Mouse (Mus musculus) limb, embryonic 10.5 days (tissue): ENCODE measurements around the gene Glmp. TPM values are rescaled to one million over a fixed set of nuclear protein-coding genes. Genes with fewer than 3 reads are reported as not detected.
"Not testable (repeated sequence)": the region's sequence is repeated elsewhere in the genome, so short reads cannot be mapped to it uniquely, and the experiment has no call there.

Source experiments
- DNase-seq: peaks from one replicate; pipeline ENCODE4 v3.0.0-alpha.2; 2017; ENCODE audit warnings: low spot score
- H3K27ac ChIP-seq: fragments of 300-500 bp; sonication (generic); 2 replicates; pipeline ENCODE4 v1.5.1; 2016; ENCODE audit warnings: mild to moderate bottlenecking
- H3K27me3 ChIP-seq: fragments of 300-500 bp; sonication (generic); 2 replicates; pipeline ENCODE4 v1.6.1; 2016; ENCODE audit warnings: low read depth, mild to moderate bottlenecking; ENCODE audit not compliant: poor library complexity, severe bottlenecking
- H3K36me3 ChIP-seq: fragments of 300-500 bp; sonication (generic); 2 replicates; pipeline ENCODE4 v1.6.1; 2016; ENCODE audit warnings: mild to moderate bottlenecking, moderate library complexity
- H3K4me1 ChIP-seq: fragments of 300-500 bp; sonication (generic); 2 replicates; pipeline ENCODE4 v1.6.1; 2016
- H3K4me3 ChIP-seq: fragments of 300-500 bp; sonication (generic); 2 replicates; pipeline ENCODE4 v1.5.1; 2016; ENCODE audit warnings: mild to moderate bottlenecking, moderate library complexity
- H3K9me3 ChIP-seq: fragments of 300-500 bp; sonication (generic); replicated peaks from 2 replicates; pipeline ENCODE4 v1.6.1; 2016; ENCODE audit warnings: mild to moderate bottlenecking
- WGBS: fragments of 180-500 bp; shearing (Covaris S2); methylation state at CpG from one replicate; pipeline ENCODE4 v1.1.7; 2016; 5-methylcytosine and 5-hydroxymethylcytosine counted together
- polyA plus RNA-seq: library from polyadenylated mRNA; unstranded; fragments of >200 nt; fragmentation: Nextera tagmentation; extraction: Ambion mirVana; gene quantifications from 2 replicates; pipeline ENCODE4 v1.2.1, GENCODE M21; 2016

Gene Glmp
- polyA plus RNA-seq, 1 experiment from 2014 or later = 142 TPM

GRCm38 (mm10) chr3:88367517-88367916 lies 42.7 kb downstream of the Glmp start:
- H3K27ac ChIP-seq, H3K4me3 ChIP-seq, H3K36me3 ChIP-seq, DNase-seq, H3K9me3 ChIP-seq: not testable (repeated sequence)
- Histone ChIP-seq H3K4me1 (peaks cover 25% of the 10 kb centered on the region), H3K27me3 (peaks cover 47% of the 10 kb centered on the region)
- 54% methylated on average over 3 of the region's 7 CpGs for WGBS

- H3K36me3 ChIP-seq, H3K27ac ChIP-seq, DNase-seq, H3K4me3 ChIP-seq, H3K9me3 ChIP-seq: not testable (repeated sequence)
- H3K4me1 ChIP-seq = peaks cover 23% of the 10 kb centered on the region
- peaks cover 43% of the 10 kb centered on the region for H3K27me3 ChIP-seq
- WGBS = 91% methylated on average over 7 of the region's 7 CpGs
Measured at GRCm38 (mm10) chr3:88368511-88368910, 43.7 kb downstream of the Glmp start.

- not testable (repeated sequence) for H3K27me3 ChIP-seq, H3K9me3 ChIP-seq, H3K36me3 ChIP-seq, H3K4me3 ChIP-seq, H3K27ac ChIP-seq, DNase-seq
- WGBS = 95% methylated on average over 9 of the region's 9 CpGs
- peaks cover 10% of the 10 kb centered on the region for H3K4me1 ChIP-seq
Measured at GRCm38 (mm10) chr3:88372643-88373042, 47.8 kb downstream of the Glmp start, which contains the start of gene Bglap3. Gene Bglap3 (minus strand): TSS chr3:88372743.

GRCm38 (mm10) chr3:88375750-88376626 lies 51.2 kb downstream of the Glmp start:
- WGBS = 12% methylated on average over 19 of the region's 19 CpGs
- H3K4me1 ChIP-seq = peaks cover 10% of the 10 kb centered on the region
- H3K9me3 ChIP-seq, H3K36me3 ChIP-seq, H3K27me3 ChIP-seq: not testable (repeated sequence)
- peak overlapping the region; percentile 58; the same call in 1 of the 2 replicates for H3K27ac ChIP-seq
- H3K4me3 ChIP-seq = peak overlapping the region; percentile 31
- DNase-seq = peak; percentile 58

GRCm38 (mm10) chr3:88376644-88377043 lies 51.8 kb downstream of the Glmp start:
- H3K9me3 ChIP-seq, DNase-seq, H3K36me3 ChIP-seq, H3K27me3 ChIP-seq: not testable (repeated sequence)
- peaks cover 11% of the 10 kb centered on the region for H3K4me1 ChIP-seq
- H3K4me3 ChIP-seq = peak overlapping the region; percentile 31
- 26% methylated on average over 6 of the region's 7 CpGs for WGBS
- peak overlapping the region; percentile 58; the same call in 1 of the 2 replicates for H3K27ac ChIP-seq

- not testable (repeated sequence) for H3K36me3 ChIP-seq, H3K27me3 ChIP-seq, H3K9me3 ChIP-seq, H3K4me3 ChIP-seq, H3K27ac ChIP-seq, DNase-seq
- peaks cover 16% of the 10 kb centered on the region for H3K4me1 ChIP-seq
- 81% methylated on average over 5 of the region's 5 CpGs for WGBS
Measured at GRCm38 (mm10) chr3:88378599-88378998, 53.8 kb downstream of the Glmp start, which contains the start of gene Bglap2. Gene Bglap2 (minus strand): TSS chr3:88378699.

Other genes starting within 250 kb of the Glmp start
- not detected in 2 replicates for gene Ttc24, start 246.7 kb upstream of the Glmp start, polyA plus RNA-seq
- 23.1 and 26.7 TPM in 2 replicates for gene Iqgap3, start 243.1 kb upstream of the Glmp start, polyA plus RNA-seq
- 12.3 and 14.0 TPM in 2 replicates for gene Mef2d, start 182.7 kb upstream of the Glmp start, polyA plus RNA-seq
- 0.18 and 0.34 TPM in 2 replicates for gene Rhbg, start 70.3 kb upstream of the Glmp start, polyA plus RNA-seq
- gene Gm38392, start 37.8 kb upstream of the Glmp start, polyA plus RNA-seq = 0.26 TPM in 1 of 2 replicates, not detected in the other
- 14.0 and 15.4 TPM in 2 replicates for gene Tsacc, start 28.0 kb upstream of the Glmp start, polyA plus RNA-seq
- gene Cct3, start 27.9 kb upstream of the Glmp start, polyA plus RNA-seq = 834 and 987 TPM in 2 replicates
- 2.9 and 3.3 TPM in 2 replicates for gene Tmem79, start 11.1 kb downstream of the Glmp start, polyA plus RNA-seq
- 94.1 and 94.8 TPM in 2 replicates for gene Smg5, start 11.2 kb downstream of the Glmp start, polyA plus RNA-seq
- 0.83 and 1.6 TPM in 2 replicates for gene Paqr6, start 39.6 kb downstream of the Glmp start, polyA plus RNA-seq
- 0.09 and 0.11 TPM in 2 replicates for gene Bglap3, start 47.7 kb downstream of the Glmp start, polyA plus RNA-seq
- not detected in 2 replicates for gene Bglap2, start 53.7 kb downstream of the Glmp start, polyA plus RNA-seq
- 0.79 TPM in 1 of 2 replicates, not detected in the other for gene Bglap, start 59.4 kb downstream of the Glmp start, polyA plus RNA-seq
- 197 and 220 TPM in 2 replicates for gene Pmf1, start 85.3 kb downstream of the Glmp start, polyA plus RNA-seq
- gene Slc25a44, start 100.1 kb downstream of the Glmp start, polyA plus RNA-seq = 16.7 and 18.0 TPM in 2 replicates
- gene Sema4a, start 136.2 kb downstream of the Glmp start, polyA plus RNA-seq = 4.7 and 6.7 TPM in 2 replicates
- 9.2 and 14.5 TPM in 2 replicates for gene Lmna, start 184.9 kb downstream of the Glmp start, polyA plus RNA-seq
- 28.9 and 34.8 TPM in 2 replicates for gene Mex3a, start 207.4 kb downstream of the Glmp start, polyA plus RNA-seq
- gene Rab25, start 223.3 kb downstream of the Glmp start, polyA plus RNA-seq = 1.7 and 3.7 TPM in 2 replicates
- 151 and 159 TPM in 2 replicates for gene Lamtor2, start 228.1 kb downstream of the Glmp start, polyA plus RNA-seq
- 78.8 and 79.5 TPM in 2 replicates for gene Ubqln4, start 228.7 kb downstream of the Glmp start, polyA plus RNA-seq